Mouse (Mus musculus): ENCODE measurements around the gene Diablo. TPM values are rescaled to one million over a fixed set of nuclear protein-coding genes. Genes with fewer than 3 reads are reported as not detected.
"Not testable (repeated sequence)": the region's sequence is repeated elsewhere in the genome, so short reads cannot be mapped to it uniquely, and the experiment has no call there.

The Diablo gene
- 10 to 100 TPM; 86.9 to 99.4 (median 88.5) TPM for total RNA-seq (2022)

DNA sequence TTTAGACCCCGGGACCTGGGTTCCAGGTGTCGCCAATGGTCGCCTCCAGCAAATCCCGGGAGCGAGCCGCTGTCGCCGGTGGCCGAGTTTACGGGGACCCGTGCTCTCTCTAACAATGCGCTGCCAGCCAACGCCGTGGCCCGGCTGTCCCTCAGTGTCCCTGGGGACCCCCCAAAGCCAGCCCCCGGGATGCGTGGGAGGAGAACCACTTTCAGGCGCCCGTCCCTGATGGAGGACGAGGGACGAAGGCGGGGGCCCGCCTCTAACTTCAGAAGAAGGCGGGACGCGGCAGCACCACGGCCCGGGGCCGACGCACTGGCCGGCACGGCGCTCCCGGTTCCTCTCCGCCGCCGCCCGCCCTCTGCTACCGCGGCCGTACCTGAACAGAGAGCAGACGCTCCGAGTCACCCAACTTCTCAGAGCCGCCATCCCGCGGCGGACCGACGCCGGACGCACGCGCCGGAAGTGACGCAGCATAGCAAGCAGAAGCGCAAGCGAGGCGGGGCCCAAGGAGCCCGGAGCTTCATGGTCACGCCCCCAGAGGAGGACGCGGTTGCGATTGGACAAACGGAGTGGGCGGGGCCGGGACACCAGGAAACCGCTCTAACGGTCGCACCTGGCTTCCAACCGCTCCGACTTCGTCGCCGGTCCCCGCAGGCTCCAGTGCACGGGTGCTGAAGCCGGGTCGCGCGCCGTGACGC is at the start of gene Diablo:
TSS of gene Diablo (minus strand) at position 485 of the 701 bp plus-strand sequence.
- DNase-seq = peak; percentile 97

DNA sequence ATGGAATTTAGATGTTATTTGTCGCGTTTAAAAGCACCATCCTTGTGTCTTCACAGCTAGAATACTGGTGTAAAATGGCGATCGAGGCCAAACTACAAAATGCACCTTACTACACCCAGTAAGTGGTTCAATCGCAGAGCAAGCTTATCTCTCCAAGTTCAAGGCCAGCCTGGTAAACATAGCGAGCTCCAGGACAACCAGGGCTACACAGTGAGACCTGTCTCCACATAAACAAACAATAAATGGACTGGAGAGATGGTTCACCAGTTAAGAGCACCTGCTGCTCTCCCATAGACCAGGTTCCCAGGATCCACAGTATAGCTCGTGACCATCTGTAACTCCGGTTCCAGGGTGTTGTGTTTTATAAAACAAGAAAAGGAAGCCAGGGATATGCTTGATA is 49.4 kb upstream of the Diablo start:
- DNase-seq = no peak

DNA sequence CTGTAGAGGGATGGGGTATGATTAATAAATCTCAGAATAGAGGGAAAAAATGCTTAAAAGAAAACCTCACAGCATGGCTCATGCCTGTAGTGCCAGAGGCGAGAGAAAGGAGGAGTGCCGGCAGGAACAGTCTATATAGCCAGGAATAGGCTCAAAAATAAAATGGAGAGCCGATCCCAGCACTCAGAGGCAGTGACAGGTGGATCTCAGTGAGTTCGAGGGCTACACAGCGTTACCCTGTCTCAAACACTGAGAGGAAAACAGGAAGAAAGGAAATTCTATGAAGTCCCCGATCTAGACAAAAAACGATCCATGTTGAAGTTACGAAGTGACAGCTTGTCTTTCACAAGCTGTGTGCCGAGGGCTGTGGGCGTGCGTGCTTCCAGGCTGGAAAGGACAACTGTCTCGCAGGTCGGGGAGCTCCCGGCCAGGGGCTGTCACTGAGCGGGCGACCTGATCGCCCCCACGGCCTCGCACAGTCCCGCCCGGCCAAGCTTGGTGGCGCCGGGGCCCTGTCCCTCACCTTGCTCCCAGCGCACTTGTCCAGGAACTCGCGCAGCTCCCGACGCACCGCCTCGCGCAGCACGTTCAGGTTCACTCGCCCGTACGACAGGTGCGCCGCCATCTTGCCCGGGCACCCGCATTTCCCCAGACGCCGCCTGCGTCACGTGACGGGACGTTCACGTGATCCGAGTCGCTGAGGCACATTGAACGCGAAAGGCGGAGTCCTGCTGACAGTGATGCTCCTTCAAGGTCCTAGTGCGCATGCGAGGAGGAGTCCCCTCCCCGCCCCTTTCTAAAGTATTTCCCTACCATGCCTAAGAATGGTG is 48.6 kb upstream of the Diablo start, which contains the start of gene Vps33a:
TSS of gene Vps33a (minus strand) at position 682 of the 830 bp plus-strand sequence.
- DNase-seq = peak; percentile 98

DNA sequence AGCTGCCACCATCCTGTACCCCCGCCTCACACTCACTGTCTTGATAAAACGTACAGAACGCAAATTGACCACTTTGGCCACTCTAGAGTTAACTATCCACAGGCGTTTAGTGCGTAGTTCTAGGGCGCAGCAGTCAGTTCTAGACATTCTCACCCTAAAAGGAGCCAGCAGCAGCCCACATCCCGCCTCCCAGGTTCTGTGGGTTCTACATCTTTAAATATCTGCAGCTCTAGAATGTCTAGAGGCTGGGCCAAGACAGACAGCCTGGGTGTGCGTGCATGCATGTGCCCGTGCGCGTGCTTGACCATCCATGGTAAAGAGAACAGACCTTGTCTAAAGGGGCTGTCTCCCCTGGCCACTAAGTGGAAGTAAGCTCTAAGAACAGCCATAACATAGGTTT is 37.2 kb upstream of the Diablo start:
- DNase-seq = no peak

DNA sequence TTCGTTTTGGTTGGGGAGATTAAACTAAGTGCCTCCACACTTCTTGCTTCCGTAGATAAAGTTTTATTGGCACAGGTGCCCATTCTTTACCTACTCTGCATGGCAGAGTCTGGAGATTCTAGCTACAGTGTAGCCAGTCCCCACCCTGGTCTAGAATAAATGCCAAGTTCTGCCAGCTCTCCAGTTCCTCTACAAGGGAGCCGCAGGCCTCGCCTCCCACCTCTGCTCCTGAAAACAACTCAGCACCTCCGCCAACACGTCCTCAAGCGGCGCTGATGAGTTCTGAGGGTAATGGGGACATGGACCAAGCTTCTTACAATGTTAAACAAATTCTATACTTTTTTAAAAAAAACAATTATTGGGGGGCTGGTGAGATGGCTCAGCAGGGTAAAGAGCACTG is 35.6 kb upstream of the Diablo start:
- no peak for DNase-seq

DNA sequence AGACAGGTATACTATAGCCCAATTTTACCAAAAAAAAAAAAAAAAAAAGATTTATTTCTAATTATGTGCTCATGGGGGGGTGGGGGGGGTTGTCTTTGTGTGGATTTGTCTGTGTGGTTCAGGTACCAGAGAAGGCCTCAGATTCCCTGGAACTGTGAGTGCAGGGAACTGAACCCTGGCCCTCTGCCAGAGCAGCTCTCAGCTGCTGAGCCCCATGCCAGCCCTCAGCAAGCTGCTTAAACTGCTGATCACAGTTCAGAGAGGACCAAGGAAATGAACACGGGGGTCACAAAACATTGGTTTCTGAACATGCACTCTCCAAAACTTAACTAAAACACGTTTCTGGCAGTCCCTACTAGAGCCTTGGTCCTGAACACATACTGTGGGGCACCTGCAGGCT is 32.5 kb upstream of the Diablo start:
- DNase-seq = no peak

DNA sequence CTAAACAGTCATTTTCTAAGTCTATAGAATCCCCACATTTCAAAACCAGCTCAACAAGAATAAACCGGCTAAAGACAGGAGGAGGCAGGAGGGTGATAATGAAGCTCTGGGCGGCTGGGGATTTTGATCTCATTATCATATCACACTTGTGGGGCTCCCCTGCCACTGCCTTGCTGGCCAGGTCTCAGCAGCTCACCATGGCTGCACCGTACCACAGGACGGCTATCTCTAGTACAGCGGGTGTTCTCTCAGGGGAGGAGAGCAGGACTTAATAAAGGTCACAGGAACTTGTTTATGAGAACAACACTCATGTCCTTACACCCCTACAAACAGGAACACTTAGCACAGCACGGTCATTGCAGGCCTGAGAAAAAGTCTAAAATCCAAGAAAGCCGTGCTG is 31.7 kb upstream of the Diablo start:
- DNase-seq = no peak

DNA sequence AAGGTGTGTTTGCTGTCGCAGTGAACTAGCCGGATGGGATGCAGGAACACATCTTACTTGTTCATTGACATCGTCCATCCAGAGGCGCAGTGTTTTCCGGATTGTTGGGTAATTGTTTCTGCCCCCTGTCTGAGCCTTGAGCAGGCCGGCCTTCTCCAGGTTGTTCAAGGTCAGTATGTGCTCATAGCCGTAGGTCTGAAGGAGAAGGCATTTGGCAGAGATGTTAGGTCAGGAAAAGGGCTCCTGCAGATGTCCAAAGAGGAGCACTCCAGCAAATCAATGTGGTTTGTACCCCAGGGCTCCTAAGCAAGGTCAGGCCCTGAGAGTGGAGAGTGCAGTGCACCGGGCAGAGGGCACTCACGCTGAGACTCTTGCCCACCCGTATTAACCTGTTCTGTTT is 9.8 kb upstream of the Diablo start:
- DNase-seq = peak; percentile 54

DNA sequence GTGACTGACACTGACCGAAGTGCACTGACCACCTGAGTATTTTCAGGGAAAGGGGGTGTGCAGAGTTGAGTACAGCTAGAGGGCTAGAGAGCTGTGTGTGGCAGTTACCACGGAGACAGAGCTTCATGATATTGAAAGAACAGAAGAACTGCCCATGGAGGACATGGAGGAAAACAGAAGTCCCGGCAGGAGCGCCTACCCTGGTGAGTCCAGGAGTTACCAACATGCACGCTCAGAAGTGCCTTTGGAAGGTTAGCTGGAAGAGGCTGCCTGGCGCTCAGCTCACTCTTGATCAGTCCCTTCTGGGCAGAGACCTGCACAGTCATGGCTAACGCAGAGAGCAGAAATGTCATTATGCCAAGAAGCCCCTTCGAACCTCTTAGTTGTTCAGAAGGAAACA is 6.1 kb upstream of the Diablo start:
- DNase-seq = no peak

DNA sequence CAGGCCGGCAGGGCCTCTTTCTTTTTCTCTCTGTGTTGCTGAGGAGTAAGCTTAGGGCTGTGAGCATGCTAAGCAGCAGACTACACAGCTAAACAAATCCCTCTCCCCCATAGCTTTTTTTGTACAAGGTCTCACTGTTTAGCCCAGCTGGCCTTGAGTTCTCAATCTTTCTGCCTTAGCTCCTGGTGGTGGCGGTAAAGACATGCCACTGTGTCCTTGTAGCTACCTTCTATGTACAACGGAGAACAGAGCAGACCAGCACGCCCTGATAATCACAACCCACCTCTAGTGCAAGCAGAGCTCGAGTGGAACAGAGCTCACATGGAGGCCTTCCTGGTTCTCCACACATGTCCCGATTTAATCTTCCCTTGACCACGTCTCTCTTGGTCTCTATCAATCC is 4.7 kb upstream of the Diablo start:
- DNase-seq = no peak

DNA sequence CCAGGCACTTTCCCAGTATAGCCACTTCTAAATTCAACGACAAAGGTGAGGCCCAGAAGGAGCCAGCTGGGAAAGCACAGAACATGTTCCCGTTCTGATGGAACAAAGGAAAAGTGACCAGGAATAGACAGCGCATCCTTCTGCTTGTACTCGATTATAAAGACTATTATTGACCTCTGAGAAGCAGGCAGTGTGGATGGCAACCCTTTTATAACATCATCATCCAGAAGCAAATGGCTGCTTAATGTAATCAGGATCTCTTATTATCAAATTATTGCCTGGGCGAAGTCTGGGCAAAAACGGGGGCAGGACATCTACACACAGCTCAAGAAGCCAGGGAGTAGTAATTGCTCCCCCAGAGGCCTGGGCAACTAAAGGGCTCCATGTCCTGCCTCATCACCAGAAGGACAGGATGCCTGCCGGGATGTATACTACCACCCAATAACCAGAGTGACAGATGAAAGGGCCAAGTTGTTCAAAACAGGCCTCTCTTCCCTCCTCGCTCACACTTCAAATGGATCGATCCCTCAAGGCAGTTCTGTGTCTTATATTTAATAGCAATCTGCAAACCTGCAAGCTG is 2.0 kb upstream of the Diablo start:
- DNase-seq = no peak

DNA sequence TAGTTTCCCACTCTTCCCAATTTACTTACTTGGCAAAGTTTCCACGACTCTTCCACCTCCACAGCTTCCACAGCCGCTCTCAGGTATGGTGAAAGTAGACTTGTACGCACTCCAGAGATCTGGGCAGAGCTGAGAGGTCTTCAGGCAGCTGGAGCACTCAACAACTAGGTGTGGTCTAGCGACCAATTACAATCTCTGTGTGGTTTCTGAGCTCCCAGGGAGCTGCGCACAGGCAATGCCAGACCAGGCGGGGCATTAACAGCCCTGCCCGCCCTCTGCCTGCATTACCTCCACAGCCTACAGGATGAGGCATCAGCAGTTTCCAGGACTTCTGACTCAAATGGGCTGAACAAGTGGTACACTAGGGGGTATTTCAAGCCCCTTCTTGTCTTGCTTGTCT is 1.3 kb upstream of the Diablo start, which contains the start of gene Gm49027:
TSS of gene Gm49027 (minus strand) at position 208 of the 400 bp plus-strand sequence.
- DNase-seq = no peak

DNA sequence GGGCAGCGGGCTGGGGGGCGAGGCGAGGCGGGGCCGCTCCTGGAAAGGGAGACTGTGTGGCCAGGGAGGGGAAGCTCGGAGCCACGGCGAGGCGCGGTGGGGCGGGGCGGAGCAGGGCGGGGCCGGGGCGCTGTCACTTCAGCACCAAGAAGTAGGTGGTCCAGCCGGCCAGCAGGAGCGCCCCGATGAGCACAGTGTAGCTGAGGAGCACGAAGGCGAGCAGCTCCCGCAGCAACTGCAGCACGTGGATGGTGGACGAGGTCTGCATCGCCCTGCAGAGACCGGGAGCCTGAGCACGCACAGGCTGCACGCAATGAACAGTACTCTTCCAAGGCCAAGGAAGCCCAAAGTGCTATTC is 396 bp upstream of the Diablo start:
- no peak for DNase-seq

DNA sequence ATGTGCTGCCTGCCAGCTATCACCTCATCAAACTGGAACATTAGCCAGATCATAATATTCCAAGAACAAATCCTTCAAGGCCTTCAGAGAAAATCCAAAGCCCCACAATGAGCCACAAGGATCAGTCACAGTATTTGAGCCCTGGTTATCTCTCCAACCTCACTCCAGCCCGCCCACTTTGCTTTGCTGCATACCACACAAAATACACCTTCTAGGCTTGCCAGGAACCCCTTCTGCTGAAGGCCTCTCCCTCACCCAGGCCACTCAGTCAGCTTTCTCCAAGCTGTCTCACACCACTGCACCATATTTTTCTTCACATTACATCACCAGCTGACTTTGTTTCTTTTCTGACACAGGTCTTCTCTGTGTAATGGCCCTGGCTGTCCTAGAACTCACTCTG is 1.8 kb downstream of the Diablo start:
- DNase-seq = no peak

DNA sequence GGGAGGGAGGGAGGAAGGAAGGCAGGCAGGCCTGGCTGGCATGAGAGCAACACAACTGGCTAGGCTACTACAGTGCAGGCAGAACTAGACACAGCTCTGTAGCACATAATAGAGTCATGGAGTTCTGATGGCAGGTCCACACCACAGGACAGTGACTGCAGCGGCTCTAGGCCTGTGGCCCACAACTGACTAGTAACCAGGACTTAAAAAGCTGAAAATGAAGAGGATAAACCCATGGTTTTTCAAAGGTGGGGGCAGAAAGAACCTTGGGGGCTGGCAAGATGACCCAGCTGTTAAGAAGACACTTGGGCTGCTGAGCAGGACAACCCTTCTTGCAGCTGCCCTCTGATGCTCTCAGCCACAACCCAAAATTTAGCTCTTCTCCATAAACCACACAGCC is 2.4 kb downstream of the Diablo start:
- no peak for DNase-seq

DNA sequence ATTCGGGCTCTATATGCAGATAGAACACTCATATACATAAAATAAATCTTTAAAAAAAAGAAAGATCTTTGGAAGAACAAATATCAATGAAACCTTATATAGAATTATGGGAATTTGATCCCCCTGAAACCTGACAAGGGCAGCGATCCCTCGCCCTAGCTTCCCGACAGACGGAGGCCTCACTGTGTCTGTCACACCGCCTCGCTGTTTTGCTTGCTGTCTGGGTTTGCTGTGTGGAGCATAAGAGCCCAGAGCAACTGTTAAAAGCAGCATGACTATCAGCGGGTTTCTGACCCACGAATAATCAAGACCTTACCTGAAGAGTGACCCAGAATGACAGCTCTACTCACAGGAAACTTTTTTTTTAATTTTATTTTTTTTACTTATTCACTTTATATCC is 3.3 kb downstream of the Diablo start:
- DNase-seq = no peak

DNA sequence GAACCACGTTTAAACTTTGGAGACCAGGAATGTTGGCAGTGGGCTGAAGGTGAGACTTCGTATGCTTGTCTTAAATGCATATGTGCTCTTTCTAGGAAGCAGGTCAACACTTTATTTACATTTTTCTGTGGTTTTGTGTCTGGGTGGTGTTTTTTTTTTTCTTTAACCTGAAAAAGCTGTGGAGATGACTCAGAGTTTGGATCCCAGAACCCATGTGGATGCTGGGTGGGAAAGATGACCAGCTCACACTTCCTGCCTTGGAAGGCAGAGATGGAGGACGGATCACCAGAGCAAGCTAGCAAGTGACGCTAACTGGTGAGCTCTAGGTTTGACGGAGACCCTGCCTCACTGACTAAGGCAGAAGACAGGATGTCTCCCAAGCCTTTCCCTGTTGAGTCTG is 9.1 kb downstream of the Diablo start:
- DNase-seq = no peak

DNA sequence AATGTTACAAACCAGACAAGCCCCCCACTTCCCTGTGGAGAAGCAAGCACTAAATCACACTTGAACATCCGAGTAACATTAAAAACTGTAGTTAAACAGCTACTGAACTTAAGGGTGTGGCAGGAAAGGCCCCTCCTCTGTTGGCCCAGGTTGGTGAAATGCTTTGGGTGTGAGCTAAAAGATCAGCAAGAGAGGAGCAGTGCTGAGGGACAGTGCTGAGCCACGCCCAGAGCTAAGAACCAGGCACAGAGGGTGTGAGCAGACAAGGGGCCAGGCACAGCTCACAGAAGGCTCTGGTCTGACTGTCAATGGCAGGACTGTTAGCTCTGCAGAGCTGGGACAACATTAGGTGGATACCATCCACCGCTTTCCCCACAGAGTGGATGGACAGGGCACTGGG is 11.9 kb downstream of the Diablo start:
- no peak for DNase-seq

DNA sequence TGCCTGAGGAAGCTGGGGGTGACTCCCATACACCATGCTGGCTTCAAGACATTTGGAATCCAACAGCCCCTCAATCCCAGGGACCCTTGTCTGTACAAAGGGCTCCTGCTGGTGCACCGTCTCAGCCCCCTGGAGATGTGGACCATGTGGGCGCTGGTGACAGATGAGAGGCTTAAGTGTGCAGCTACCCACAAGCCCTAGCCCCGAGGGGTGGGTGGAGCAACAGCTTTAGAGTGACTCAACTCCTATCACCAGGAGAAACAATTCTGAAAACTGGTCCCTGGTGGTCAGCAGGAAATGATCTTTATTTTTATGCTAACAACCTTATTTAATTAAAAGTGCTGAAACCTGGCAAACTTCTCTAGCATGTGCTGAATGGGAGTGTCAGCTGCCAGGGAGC is 12.6 kb downstream of the Diablo start:
- not testable (repeated sequence) for DNase-seq

DNA sequence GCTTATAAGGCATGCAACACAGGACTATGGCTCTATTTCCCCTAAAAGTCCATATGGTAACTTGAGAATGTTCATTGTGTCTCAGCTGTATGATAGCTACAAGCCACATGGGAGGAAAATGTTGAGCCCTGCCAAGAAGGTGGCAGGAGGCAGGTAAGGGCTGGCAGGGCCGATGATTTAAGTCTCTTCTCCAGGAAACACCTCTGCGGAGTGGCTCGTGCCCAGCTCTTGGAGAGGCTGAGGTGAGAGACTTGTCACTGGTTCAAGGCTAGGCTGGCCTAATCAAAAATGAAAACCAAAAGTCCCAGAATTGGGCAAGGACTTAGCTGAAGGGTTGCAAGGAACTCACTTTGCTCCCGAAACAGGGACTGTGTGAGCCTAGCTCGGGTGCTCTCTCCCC is 13.8 kb downstream of the Diablo start, which contains the start of gene B3gnt4:
TSS of gene B3gnt4 (plus strand) at position 301 of the 400 bp plus-strand sequence.
- DNase-seq = no peak

DNA sequence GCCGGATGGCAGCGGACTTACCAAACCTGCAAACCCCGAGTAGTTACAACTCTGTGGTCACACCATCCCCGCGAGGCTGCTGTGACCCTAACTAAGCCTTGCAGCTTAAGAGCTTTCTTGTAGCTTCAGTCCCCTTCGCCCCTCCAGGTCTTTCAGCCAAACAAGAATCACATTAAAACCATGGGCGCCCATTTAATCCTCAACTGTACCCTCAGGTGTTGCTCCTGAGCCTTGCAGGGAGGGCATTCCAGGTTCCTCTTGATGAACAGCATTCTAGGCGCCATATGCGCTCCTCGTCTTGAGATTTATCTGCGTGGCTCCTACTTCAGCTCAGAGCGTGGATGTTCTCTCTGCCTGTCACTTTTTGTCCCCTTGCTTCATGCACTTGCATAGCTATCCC is 15.1 kb downstream of the Diablo start:
- no peak for DNase-seq

DNA sequence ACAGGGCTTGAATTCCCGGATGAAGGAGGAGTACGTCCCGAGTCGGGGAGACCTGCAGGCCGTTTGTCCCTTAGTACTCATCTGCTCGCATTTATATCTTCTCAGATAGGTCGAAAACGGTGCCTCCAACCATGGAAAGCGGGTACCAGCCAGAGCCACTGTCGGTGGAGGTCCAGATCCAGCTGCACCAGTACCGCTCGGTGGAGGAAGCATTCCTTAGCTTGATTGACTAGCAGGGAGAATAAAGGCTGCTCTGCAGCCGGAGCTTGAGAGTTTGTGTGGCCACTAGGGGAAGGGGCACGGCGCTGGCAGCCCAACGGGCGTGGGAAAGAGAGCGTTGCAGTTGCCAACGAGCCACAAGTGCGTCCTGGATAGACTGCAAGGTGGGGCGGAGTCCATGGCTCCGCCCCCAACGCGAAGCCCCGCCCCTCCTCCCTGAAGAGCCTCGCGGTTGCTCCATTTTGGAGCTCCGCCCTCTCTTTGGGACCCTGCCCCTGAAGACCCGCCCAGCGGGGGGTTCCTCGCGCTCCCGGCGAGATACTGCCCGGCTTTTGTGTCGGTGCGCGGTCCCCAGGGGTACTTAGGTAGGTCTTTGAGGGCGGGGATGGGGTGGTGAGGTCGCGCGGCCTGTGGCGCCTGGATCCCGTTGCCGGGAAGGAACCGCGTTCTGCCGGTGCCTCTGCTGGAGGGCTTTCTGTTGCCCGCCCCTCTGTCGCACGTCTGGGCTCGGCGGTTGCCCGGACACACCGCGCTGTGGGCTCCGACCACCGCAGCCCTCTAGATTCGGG is 15.8 kb downstream of the Diablo start:
- peak; percentile 75 for DNase-seq

DNA sequence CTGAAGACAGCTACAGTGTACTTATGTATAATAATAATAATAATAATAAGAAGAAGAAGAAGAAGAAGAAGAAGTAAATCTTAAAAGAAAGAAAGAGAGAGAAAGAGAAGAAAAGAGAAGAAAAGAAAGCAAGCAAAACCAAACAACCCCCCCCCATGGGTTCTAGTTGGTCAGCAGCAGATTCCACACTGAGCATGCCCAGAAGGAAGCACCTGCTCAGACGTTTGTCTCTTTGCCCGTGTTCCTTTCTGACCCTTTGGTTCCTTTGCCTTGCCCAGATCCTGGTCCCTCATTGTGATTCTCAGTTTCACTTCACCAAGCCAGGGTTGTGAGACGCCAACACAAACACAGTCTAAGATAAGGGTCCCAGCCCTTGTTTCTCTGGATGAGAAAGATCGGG is 22.0 kb downstream of the Diablo start:
- no peak for DNase-seq

Data from adrenal gland, adult 8-10 months (tissue).